Mouse (Mus musculus): ENCODE measurements around the gene Ltb4r1.

GRCm38 (mm10) chr14:55769087-55769703, 3.4 kb downstream of the Ltb4r1 start:
- TF ChIP-seq CTCF (conservative IDR thresholded peaks at IDR 0.05; ENCODE audit: insufficient read depth, insufficient read length, low read depth, low read length) (no peak), POLR2A (IDR thresholded peaks at IDR 0.05; ENCODE audit: low read depth, low read length) (no peak)
